9 mouse cellular contexts compared by ENCODE assay signal in the genomic region with DNA sequence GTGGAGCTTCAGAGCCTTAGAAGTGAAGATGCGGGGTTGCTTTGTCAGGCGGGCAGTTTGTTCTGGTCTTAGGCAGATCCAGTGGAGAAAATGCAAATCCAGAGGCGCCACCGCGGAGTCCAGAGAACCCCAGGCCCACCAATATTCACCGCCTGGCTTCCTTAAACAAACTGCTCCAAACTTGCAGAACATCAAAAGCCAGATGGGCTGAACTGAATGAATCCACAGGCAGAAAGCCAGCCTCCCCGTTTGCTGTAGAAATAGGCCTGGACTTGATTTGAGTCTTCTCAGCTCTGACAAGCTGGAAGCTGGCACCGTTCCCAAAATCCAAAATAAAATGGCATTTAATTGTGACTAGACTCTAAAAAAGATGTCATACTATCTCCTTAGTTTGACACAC. TPM values are rescaled to one million over a fixed set of nuclear protein-coding genes. Genes with fewer than 3 reads are reported as not detected.
DNase-seq lines count a peak whose midpoint lies in the region; ATAC-seq and TF ChIP-seq lines count a peak whose summit lies in the region.
"Had no signal": no experiment of that assay in that cellular context is flagged by ENCODE, and none has a peak within 500 bp of the region (broad histone marks: within the 10 kb centered on the region; RNA-seq: fewer than 3 reads in every experiment).

No protein-coding gene starts in this region.

- peak; percentile 59 for ATAC-seq in forebrain, embryonic 15.5 days (replicated peaks)
- ATAC-seq in neural tube, embryonic 14.5 days (ENCODE audit: low read depth), result no peak

- 22% methylated on average over 8 of the region's 8 CpGs for WGBS in forebrain, embryonic 15.5 days
- WGBS in neural tube, embryonic 14.5 days, result 45% methylated on average over 8 of the region's 8 CpGs

- no peak overlapping the region; the same call in 1 of the 2 replicates for H3K27ac ChIP-seq in gastrocnemius, adult 2 months
- H3K27ac ChIP-seq in forebrain, embryonic 15.5 days (replicated peaks), result peak overlapping the region; percentile 97
- H3K27ac ChIP-seq in neural tube, embryonic 14.5 days (ENCODE audit: low read depth, low read length), result no peak overlapping the region

- no peak overlapping the region for H3K9ac ChIP-seq in forebrain, embryonic 15.5 days (replicated peaks)
- no peak overlapping the region for H3K9ac ChIP-seq in neural tube, embryonic 14.5 days (replicated peaks; ENCODE audit: low read depth, low read length)

- H3K27me3 ChIP-seq in forebrain, embryonic 15.5 days, result no peaks in the 10 kb centered on the region
- no peaks in the 10 kb centered on the region for H3K27me3 ChIP-seq in neural tube, embryonic 14.5 days (ENCODE audit: control insufficient read depth, insufficient read depth, low read length)

- peak overlapping the region; percentile 33 for H3K4me3 ChIP-seq in gastrocnemius, adult 2 months
- H3K4me3 ChIP-seq in forebrain, embryonic 15.5 days, result peak overlapping the region; percentile 13
- no peak overlapping the region for H3K4me3 ChIP-seq in neural tube, embryonic 14.5 days (ENCODE audit: low read depth, low read length)
- H3K4me3 ChIP-seq: megakaryocyte, embryonic 14.5 days had no signal

- H3K9me3 ChIP-seq in forebrain, embryonic 15.5 days, result no peaks in the 10 kb centered on the region
- no peaks in the 10 kb centered on the region for H3K9me3 ChIP-seq in neural tube, embryonic 14.5 days (ENCODE audit: control insufficient read depth, low read length)
- H3K9me3 ChIP-seq: megakaryocyte, embryonic 14.5 days had no signal

- TF ChIP-seq CTCF in gastrocnemius, adult 2 months (IDR thresholded peaks at IDR 0.05), result no peak

- no peaks in the 10 kb centered on the region for H3K36me3 ChIP-seq in forebrain, embryonic 15.5 days
- H3K36me3 ChIP-seq in neural tube, embryonic 14.5 days (ENCODE audit: control insufficient read depth, insufficient read depth, low read length), result no peaks in the 10 kb centered on the region

- peaks cover 100% of the 10 kb centered on the region for H3K4me1 ChIP-seq in forebrain, embryonic 15.5 days
- peaks cover 49% of the 10 kb centered on the region for H3K4me1 ChIP-seq in neural tube, embryonic 14.5 days (ENCODE audit: control insufficient read depth, insufficient read depth, low read length)
- H3K4me1 ChIP-seq: megakaryocyte, embryonic 14.5 days had no signal

- intact Hi-C loops in gastrocnemius, adult 2 months (cut with DNase I), result loop anchor here (10.0 kb wide), 1 partner anchor 165 kb away; no protein-coding TSS in a partner anchor

- DNase-seq in gastrocnemius, adult 2 months, result peak; percentile 41
- no peak for DNase-seq in gastrocnemius, adult 8-10 months (ENCODE audit: low spot score in 2 of 2)
- peak; percentile 15 for DNase-seq in MN1 (ENCODE audit: low spot score)
- DNase-seq in layer of hippocampus, adult 9-10 months (ENCODE audit: low spot score), result peak; percentile 83
- no peak for DNase-seq in thymus, postnatal 14 days
- DNase-seq in adrenal gland, postnatal 36 days, result no peak

- peak overlapping the region; percentile 66 for H3K4me2 ChIP-seq in forebrain, embryonic 15.5 days (replicated peaks)
- 0 out of 2 replicates have a peak overlapping the region, but pooled peaks have one; percentile 1 for H3K4me2 ChIP-seq in neural tube, embryonic 14.5 days (ENCODE audit: low read depth, low read length)

RNA-seq across cellular contexts. Expression of a gene that starts 11.1 kb away (rescaled TPM):
- total RNA-seq in gastrocnemius, adult 2 months (2021), result 1 to 10 TPM; 5.7 to 6.6 TPM
- total RNA-seq in gastrocnemius, adult 8-10 months (2022), result 1 to 10 TPM; 3.3 to 5.5 (median 4.0) TPM
- polyA plus RNA-seq in forebrain, embryonic 15.5 days (2015; fragmentation: Nextera tagmentation; extraction: Ambion mirVana), result 65.3 and 66.4 TPM in 2 replicates
- 17.7 and 27.7 TPM in 2 replicates for polyA plus RNA-seq in neural tube, embryonic 14.5 days (2014; fragmentation: Nextera tagmentation; extraction: Ambion mirVana)
- 10 to 100 TPM; 12.5 to 33.4 TPM for total RNA-seq in adrenal gland, postnatal 36 days (2021)

RNA-seq across cellular contexts. Expression of a gene that starts 40.4 kb away (rescaled TPM):
- total RNA-seq in gastrocnemius, adult 2 months (2021), result 10 to 100 TPM; 36.4 to 41.4 TPM
- total RNA-seq in gastrocnemius, adult 8-10 months (2022), result 10 to 100 TPM; 27.8 to 38.6 (median 33.2) TPM
- 199 TPM in 2 replicates for polyA plus RNA-seq in forebrain, embryonic 15.5 days (2015; fragmentation: Nextera tagmentation; extraction: Ambion mirVana)
- 167 and 187 TPM in 2 replicates for polyA plus RNA-seq in neural tube, embryonic 14.5 days (2014; fragmentation: Nextera tagmentation; extraction: Ambion mirVana)
- total RNA-seq in adrenal gland, postnatal 36 days (2021), result 10 to 100 TPM; 56.7 to 67.4 TPM

Comparison
In these comparisons a context has a peak if more than half of its experiments do, and no peak if none do; other contexts are left out.
1. DNase-seq: peak in gastrocnemius, adult 2 months (single experiment), MN1 (single experiment) and layer of hippocampus, adult 9-10 months (single experiment); none in gastrocnemius, adult 8-10 months (0 of 2), thymus, postnatal 14 days (single experiment) and adrenal gland, postnatal 36 days (0 of 2).